Mouse (Mus musculus): ENCODE results near the gene Cdc42ep4.

DNA sequence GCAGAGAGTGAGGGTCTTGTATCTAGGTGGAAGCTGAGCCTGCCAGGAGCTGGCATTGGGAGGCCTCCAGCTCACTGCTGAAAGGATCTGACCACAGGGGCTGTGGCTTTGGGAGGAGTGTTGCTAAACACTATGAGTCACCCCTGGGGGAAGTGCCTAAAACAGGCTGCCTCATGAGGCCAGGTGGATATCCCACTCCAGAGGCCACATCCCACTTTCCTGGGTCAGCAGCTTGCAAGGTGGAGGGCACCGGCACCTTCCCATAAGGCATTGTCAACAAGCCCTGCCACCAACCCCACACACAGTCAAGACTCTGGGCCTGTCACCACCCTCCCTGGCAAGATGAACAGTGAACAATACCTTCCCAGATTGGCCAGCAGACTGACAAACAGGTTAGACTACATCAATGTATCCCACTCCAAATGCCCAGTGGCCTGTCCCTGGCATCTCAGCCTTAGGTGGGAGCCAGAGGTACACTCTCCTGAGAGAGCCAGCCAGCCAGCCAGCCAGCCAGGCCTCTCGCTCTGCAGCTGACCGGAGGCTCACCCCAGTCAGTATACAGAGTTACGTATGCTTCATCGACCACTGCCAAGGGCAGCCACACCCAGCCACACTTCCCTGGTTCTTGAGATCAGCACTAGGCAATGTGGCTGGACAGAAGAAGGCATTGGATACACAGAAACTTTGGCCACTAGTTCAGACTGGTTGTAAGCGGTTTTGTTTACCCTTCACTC is 17.9 kb downstream of the Cdc42ep4 start:
- TF ChIP-seq EP300 (IDR thresholded peaks at IDR 0.05; ENCODE audit: low read length), result no peak
- no peak for TF ChIP-seq CTCF (conservative IDR thresholded peaks at IDR 0.05 in 1 of 2, IDR thresholded peaks at IDR 0.05 in 1 of 2; ENCODE audit: low read depth in 2 of 2, low read length in 2 of 2)
- no peak for TF ChIP-seq POLR2AphosphoS2 (IDR thresholded peaks at IDR 0.05; ENCODE audit: low read depth, low read length)
- TF ChIP-seq NRF1 (IDR thresholded peaks at IDR 0.05; ENCODE audit: low read depth, low read length), result no peak
- TF ChIP-seq POLR2A (IDR thresholded peaks at IDR 0.05; ENCODE audit: low read depth, low read length), result no peak
- TF ChIP-seq MAFK (IDR thresholded peaks at IDR 0.05; ENCODE audit: insufficient replicate concordance, low read length), result no peak
- no peak for TF ChIP-seq MYC (IDR thresholded peaks at IDR 0.05; ENCODE audit: low read depth, low read length)
- TF ChIP-seq HCFC1 (IDR thresholded peaks at IDR 0.05; ENCODE audit: low read depth, low read length), result no peak
- TF ChIP-seq ZMIZ1 (IDR thresholded peaks at IDR 0.05; ENCODE audit: low read depth, low read length), result no peak
- TF ChIP-seq TBP (conservative IDR thresholded peaks at IDR 0.05; ENCODE audit: low read depth, low read length), result no peak
- TF ChIP-seq SIN3A (IDR thresholded peaks at IDR 0.05; ENCODE audit: low read length), result no peak
- TF ChIP-seq MXI1 (IDR thresholded peaks at IDR 0.05; ENCODE audit: low read depth, low read length), result no peak
